Mouse (Mus musculus) midbrain, embryonic 10.5 days (tissue): Measurements from ENCODE around the gene Zbtb18. TPM values are rescaled to one million over a fixed set of nuclear protein-coding genes. Genes with fewer than 3 reads are reported as not detected.
"Not testable (repeated sequence)": the region's sequence is repeated elsewhere in the genome, so short reads cannot be mapped to it uniquely, and the experiment has no call there.

Experiments
- DNase-seq: peaks from one replicate; pipeline ENCODE4 v3.0.0-alpha.2; 2017; ENCODE audit warnings: low spot score
- H3K27ac ChIP-seq: fragments of 300-500 bp; sonication (generic); replicated peaks from 2 replicates; pipeline ENCODE4 v1.5.1; 2016; ENCODE audit warnings: mild to moderate bottlenecking
- H3K27me3 ChIP-seq: fragments of 300-500 bp; sonication (generic); 2 replicates; pipeline ENCODE4 v1.6.1; 2016; ENCODE audit warnings: low read depth, mild to moderate bottlenecking; ENCODE audit not compliant: poor library complexity, severe bottlenecking
- H3K36me3 ChIP-seq: fragments of 300-500 bp; sonication (generic); 2 replicates; pipeline ENCODE4 v1.6.1; 2016; ENCODE audit warnings: mild to moderate bottlenecking, moderate library complexity
- H3K4me1 ChIP-seq: fragments of 300-500 bp; sonication (generic); 2 replicates; pipeline ENCODE4 v1.6.1; 2016
- H3K4me3 ChIP-seq: fragments of 300-500 bp; sonication (generic); 2 replicates; pipeline ENCODE4 v1.5.1; 2016; ENCODE audit warnings: mild to moderate bottlenecking, moderate library complexity
- H3K9me3 ChIP-seq: fragments of 300-500 bp; sonication (generic); replicated peaks from 2 replicates; pipeline ENCODE4 v1.6.1; 2016; ENCODE audit warnings: mild to moderate bottlenecking
- WGBS: fragments of 180-500 bp; shearing (Covaris S2); methylation state at CpG from one replicate; pipeline ENCODE4 v1.1.7; 2016; 5-methylcytosine and 5-hydroxymethylcytosine counted together
- polyA plus RNA-seq: library from polyadenylated mRNA; unstranded; fragments of >200 nt; fragmentation: Nextera tagmentation; extraction: Ambion mirVana; gene quantifications from 2 replicates; pipeline ENCODE4 v1.2.1, GENCODE M21; 2016

Gene Zbtb18
- polyA plus RNA-seq, 1 experiment from 2014 or later = 5.1 TPM

GRCm38 (mm10) chr1:177449857-177450256 lies 7.7 kb downstream of the Zbtb18 start:
- 30% methylated on average over 7 of the region's 7 CpGs for WGBS
- peaks cover 24% of the 10 kb centered on the region for H3K36me3 ChIP-seq
- H3K4me3 ChIP-seq = peak overlapping the region; percentile 47; the same call in 1 of the 2 replicates
- H3K4me1 ChIP-seq = peaks cover 83% of the 10 kb centered on the region
- DNase-seq, H3K27ac ChIP-seq, H3K27me3 ChIP-seq, H3K9me3 ChIP-seq: not testable (repeated sequence)

- Histone ChIP-seq H3K27me3 (no peaks in the 10 kb centered on the region), H3K27ac (no peak overlapping the region), H3K9me3 (no peaks in the 10 kb centered on the region), H3K4me3 (no peak overlapping the region), H3K4me1 (peaks cover 73% of the 10 kb centered on the region), H3K36me3 (peaks cover 24% of the 10 kb centered on the region)
- 74% methylated on average over 2 of the region's 2 CpGs for WGBS
- no peak for DNase-seq
These were observed 8.9 kb downstream of the Zbtb18 start for GRCm38 (mm10) chr1:177451041-177451440.

GRCm38 (mm10) chr1:177451991-177452431 lies 9.9 kb downstream of the Zbtb18 start:
- Histone ChIP-seq H3K36me3 (peaks cover 23% of the 10 kb centered on the region), H3K27me3 (no peaks in the 10 kb centered on the region), H3K27ac (0 out of 2 replicates have a peak overlapping the region, but pooled peaks have one; percentile 46), H3K9me3 (no peaks in the 10 kb centered on the region), H3K4me3 (no peak overlapping the region), H3K4me1 (peaks cover 72% of the 10 kb centered on the region)
- 60% methylated on average over 4 of the region's 4 CpGs for WGBS
- DNase-seq = no peak

- Histone ChIP-seq H3K36me3 (peaks cover 14% of the 10 kb centered on the region), H3K27ac (no peak overlapping the region), H3K4me3 (no peak overlapping the region), H3K27me3 (no peaks in the 10 kb centered on the region), H3K4me1 (peaks cover 65% of the 10 kb centered on the region), H3K9me3 (no peaks in the 10 kb centered on the region)
- no peak for DNase-seq
- WGBS = 77% methylated on average over 5 of the region's 5 CpGs
These were observed 10.8 kb downstream of the Zbtb18 start for GRCm38 (mm10) chr1:177452987-177453386.

- DNase-seq = no peak
- H3K27me3 ChIP-seq = no peaks in the 10 kb centered on the region
- no peak overlapping the region for H3K27ac ChIP-seq
- no peaks in the 10 kb centered on the region for H3K9me3 ChIP-seq
- peaks cover 66% of the 10 kb centered on the region for H3K4me1 ChIP-seq
- peaks cover 7% of the 10 kb centered on the region for H3K36me3 ChIP-seq
- no peak overlapping the region for H3K4me3 ChIP-seq
- 63% methylated on average over 8 of the region's 8 CpGs for WGBS
These were observed 11.7 kb downstream of the Zbtb18 start for GRCm38 (mm10) chr1:177453806-177454205.

GRCm38 (mm10) chr1:177454492-177454891 lies 12.3 kb downstream of the Zbtb18 start:
- 88% methylated on average over 6 of the region's 6 CpGs for WGBS
- H3K27me3 ChIP-seq = no peaks in the 10 kb centered on the region
- no peak for DNase-seq
- no peak overlapping the region for H3K27ac ChIP-seq
- H3K4me3 ChIP-seq = no peak overlapping the region
- H3K36me3 ChIP-seq = peaks cover 2% of the 10 kb centered on the region; the same call in 1 of the 2 replicates
- H3K4me1 ChIP-seq = peaks cover 64% of the 10 kb centered on the region
- no peaks in the 10 kb centered on the region for H3K9me3 ChIP-seq

GRCm38 (mm10) chr1:177455466-177455865 lies 13.3 kb downstream of the Zbtb18 start:
- H3K36me3 ChIP-seq = peaks cover 2% of the 10 kb centered on the region; the same call in 1 of the 2 replicates

GRCm38 (mm10) chr1:177456208-177456607 lies 14.1 kb downstream of the Zbtb18 start:
- DNase-seq = no peak
- peaks cover under 1% of the 10 kb centered on the region; the same call in 1 of the 2 replicates for H3K36me3 ChIP-seq
- H3K27me3 ChIP-seq = no peaks in the 10 kb centered on the region
- H3K4me1 ChIP-seq = peaks cover 59% of the 10 kb centered on the region
- no peak overlapping the region for H3K27ac ChIP-seq
- no peak overlapping the region for H3K4me3 ChIP-seq
- 91% methylated on average over 4 of the region's 4 CpGs for WGBS
- no peaks in the 10 kb centered on the region for H3K9me3 ChIP-seq

More at GRCm38 (mm10) chr1:177455466-177455865, 13.3 kb downstream of the Zbtb18 start:
- no peak overlapping the region for H3K27ac ChIP-seq
- no peaks in the 10 kb centered on the region for H3K27me3 ChIP-seq
- no peaks in the 10 kb centered on the region for H3K9me3 ChIP-seq
- DNase-seq = no peak
- H3K4me1 ChIP-seq = peaks cover 61% of the 10 kb centered on the region
- 92% methylated on average over 5 of the region's 5 CpGs for WGBS
- H3K4me3 ChIP-seq = no peak overlapping the region

- Histone ChIP-seq H3K27ac (peak overlapping the region; percentile 56; the same call in 1 of the 2 replicates), H3K36me3 (no peaks in the 10 kb centered on the region), H3K9me3 (no peaks in the 10 kb centered on the region), H3K4me1 (peaks cover 53% of the 10 kb centered on the region), H3K27me3 (no peaks in the 10 kb centered on the region), H3K4me3 (no peak overlapping the region)
- WGBS = 53% methylated on average over 4 of the region's 4 CpGs
- DNase-seq = no peak
These were observed 14.6 kb downstream of the Zbtb18 start for GRCm38 (mm10) chr1:177456772-177457171.

GRCm38 (mm10) chr1:177457981-177458380 lies 15.8 kb downstream of the Zbtb18 start:
- Histone ChIP-seq H3K36me3 (no peaks in the 10 kb centered on the region), H3K27ac (no peak overlapping the region), H3K4me1 (peaks cover 45% of the 10 kb centered on the region), H3K4me3 (no peak overlapping the region), H3K9me3 (no peaks in the 10 kb centered on the region), H3K27me3 (no peaks in the 10 kb centered on the region)
- no peak for DNase-seq
- WGBS = 91% methylated on average over 6 of the region's 6 CpGs

- Histone ChIP-seq H3K4me3 (no peak overlapping the region), H3K27ac (peak overlapping the region; percentile 65), H3K27me3 (no peaks in the 10 kb centered on the region), H3K36me3 (no peaks in the 10 kb centered on the region), H3K4me1 (peaks cover 39% of the 10 kb centered on the region), H3K9me3 (no peaks in the 10 kb centered on the region)
- WGBS = 61% methylated on average over 18 of the region's 18 CpGs
- no peak for DNase-seq
These were observed 16.6 kb downstream of the Zbtb18 start for GRCm38 (mm10) chr1:177458456-177459389.

GRCm38 (mm10) chr1:177459536-177459935 lies 17.4 kb downstream of the Zbtb18 start:
- 75% methylated on average over 2 of the region's 2 CpGs for WGBS
- Histone ChIP-seq H3K4me3 (no peak overlapping the region), H3K27ac (no peak overlapping the region), H3K36me3 (no peaks in the 10 kb centered on the region), H3K9me3 (no peaks in the 10 kb centered on the region), H3K27me3 (no peaks in the 10 kb centered on the region), H3K4me1 (peaks cover 35% of the 10 kb centered on the region)
- no peak for DNase-seq

GRCm38 (mm10) chr1:177467150-177467549 lies 25.0 kb downstream of the Zbtb18 start:
- Histone ChIP-seq H3K27ac (0 out of 2 replicates have a peak overlapping the region, but pooled peaks have one; percentile 23), H3K9me3 (no peaks in the 10 kb centered on the region), H3K4me1 (peaks cover 7% of the 10 kb centered on the region), H3K4me3 (no peak overlapping the region), H3K36me3 (no peaks in the 10 kb centered on the region), H3K27me3 (no peaks in the 10 kb centered on the region)
- DNase-seq = no peak
- WGBS = 78% methylated on average over 8 of the region's 8 CpGs
